Mouse (Mus musculus) gastrocnemius, adult 2 months (tissue): ENCODE results near the gene Gusb. TPM values are rescaled to one million over a fixed set of nuclear protein-coding genes. Genes with fewer than 3 reads are reported as not detected.
A peak's percentile ranks its signal among the peaks of the same experiment; 100 is the strongest.
"Not testable (repeated sequence)": the region's sequence is repeated elsewhere in the genome, so short reads cannot be mapped to it uniquely, and the experiment has no call there.

Experiments
- DNase-seq: peaks from one replicate; pipeline ENCODE4 v3.0.0; 2022
- H3K27ac ChIP-seq: fragments of 200-600 bp; 2 replicates; pipeline ENCODE4 v1.8.1; 2022; ENCODE audit warnings: mild to moderate bottlenecking
- H3K4me3 ChIP-seq: fragments of 200-600 bp; 2 replicates; pipeline ENCODE4 v1.8.1; 2022; ENCODE audit warnings: mild to moderate bottlenecking, moderate library complexity
- CTCF ChIP-seq: fragments of 200-600 bp; IDR thresholded peaks from 2 replicates; pipeline ENCODE4 v1.8.1; 2022; ENCODE audit warnings: antibody characterized with exemption, mild to moderate bottlenecking, moderate library complexity
- intact Hi-C: fragments of 180-260 bp; cut with DNase I; formaldehyde crosslinking; loops from one replicate; pipeline ENCODE4 v1.15.1; 2025
- total RNA-seq, 2 experiments: library from RNA; stranded (reverse); gene quantifications; 2 replicates each; pipeline ENCODE4 v1.2.3; 2021

The Gusb gene
- total RNA-seq, 2 experiments from 2014 or later, result 5.6 to 8.3 TPM

DNA sequence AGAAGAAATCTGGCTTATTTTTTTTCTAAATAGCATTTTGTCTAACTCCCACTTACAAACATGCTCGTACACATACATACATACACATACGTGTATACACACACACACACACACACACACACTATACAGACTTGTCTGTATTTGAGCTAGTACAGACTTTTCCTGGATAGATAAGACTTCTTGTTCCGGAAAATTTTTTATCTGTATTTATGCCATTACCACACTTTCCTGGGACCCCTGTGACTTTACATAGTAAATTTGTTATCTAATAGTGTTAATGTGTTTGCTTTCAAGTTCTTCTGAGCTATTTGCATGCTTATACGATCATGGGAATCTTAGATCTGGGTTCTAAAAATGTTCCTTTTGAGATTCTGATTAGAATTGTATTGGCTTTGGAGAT is 50.7 kb downstream of the Gusb start:
- DNase-seq, result no peak
- intact Hi-C loops, result no loop called here
- no peak for TF ChIP-seq CTCF
- H3K27ac ChIP-seq, result no peak overlapping the region
- no peak overlapping the region for H3K4me3 ChIP-seq

DNA sequence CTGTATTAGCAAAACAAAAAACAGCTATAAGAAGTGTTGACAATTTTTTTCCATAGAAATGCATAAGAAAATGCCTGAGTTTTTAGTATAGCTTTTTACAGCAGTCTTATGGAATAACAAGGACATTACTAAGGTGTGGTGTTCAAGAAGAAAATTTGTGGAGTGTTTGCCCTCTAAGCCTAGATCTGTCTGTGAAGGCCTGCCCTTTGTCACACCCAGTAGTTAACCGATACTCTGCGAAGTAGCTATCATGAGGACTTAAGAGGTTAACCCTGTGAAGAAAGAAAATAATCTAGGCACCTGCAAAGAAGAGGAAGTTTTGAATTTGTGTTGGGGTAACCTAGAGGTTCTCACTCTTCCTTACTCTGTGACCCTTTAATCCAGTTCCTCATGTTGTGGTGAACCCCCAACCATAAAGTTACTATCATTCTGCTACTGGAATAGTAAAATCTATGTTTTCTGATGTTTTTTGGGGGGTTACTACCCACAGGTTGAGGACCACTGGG is 55.3 kb downstream of the Gusb start:
- TF ChIP-seq CTCF, result no peak
- Histone ChIP-seq H3K4me3 (no peak overlapping the region), H3K27ac (no peak overlapping the region)
- intact Hi-C loops, result no loop called here
- DNase-seq, result no peak

DNA sequence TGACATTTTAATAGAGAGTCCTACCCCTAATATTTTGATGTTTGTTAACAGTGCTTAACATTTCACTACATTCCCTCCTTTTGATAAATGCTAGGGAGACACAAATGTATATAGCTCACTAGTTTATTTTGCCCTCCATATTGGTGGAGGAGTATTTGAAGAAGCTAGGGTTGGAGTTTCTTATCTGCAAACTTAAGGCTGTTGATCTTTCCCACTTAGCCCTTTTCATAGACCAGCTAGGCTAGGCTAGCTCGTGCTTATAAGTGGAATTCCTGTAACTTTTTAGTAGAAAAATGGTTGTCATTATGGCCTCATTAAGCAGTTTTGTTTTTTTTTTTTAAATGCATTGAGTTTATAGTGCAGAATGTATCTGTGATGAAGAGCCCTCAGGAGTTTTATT is 59.4 kb downstream of the Gusb start:
- Histone ChIP-seq H3K27ac (peak overlapping the region; percentile 89; the same call in 1 of the 2 replicates), H3K4me3 (peak overlapping the region; percentile 93; the same call in 1 of the 2 replicates)
- intact Hi-C loops, result no loop called here
- TF ChIP-seq CTCF, result no peak
- DNase-seq, result no peak

DNA sequence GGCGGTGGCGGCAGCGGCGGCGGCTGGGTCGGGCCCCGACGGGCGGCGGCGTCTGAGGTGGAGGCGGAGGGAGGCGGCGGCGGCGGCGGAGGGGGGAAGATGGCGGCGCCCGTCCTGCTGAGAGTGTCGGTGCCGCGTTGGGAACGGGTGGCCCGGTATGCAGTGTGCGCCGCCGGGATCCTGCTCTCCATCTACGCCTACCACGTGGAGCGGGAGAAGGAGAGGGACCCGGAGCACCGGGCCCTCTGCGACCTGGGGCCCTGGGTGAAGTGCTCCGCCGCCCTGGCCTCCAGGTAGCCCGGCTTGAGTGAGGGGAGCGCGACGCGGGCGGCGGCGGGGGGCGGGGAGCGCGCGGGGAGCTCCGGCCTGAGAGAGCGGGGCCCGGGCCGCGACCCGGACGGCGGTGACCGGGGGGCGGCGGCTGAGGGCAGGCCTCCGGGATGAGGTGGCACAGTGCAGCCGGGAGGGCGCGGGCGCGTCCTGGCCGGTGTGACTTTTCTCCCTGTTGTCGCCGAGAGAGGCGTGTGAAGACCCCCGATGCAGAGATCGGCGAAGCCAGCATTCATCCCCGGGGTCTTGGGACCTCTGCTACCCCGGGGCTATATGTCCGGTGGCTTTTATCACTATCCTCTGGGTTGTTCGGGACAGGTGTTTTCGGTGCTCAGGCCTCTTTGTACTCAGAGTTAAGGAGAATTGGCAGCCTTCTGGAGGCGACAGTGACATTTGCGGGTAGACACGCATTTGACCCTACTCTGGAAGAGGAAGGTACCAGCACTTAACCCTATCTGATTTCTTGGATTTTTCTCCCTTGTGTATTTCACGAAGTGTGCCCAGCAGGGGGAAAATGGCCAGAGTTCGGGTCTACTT is 60.5 kb downstream of the Gusb start:
- Histone ChIP-seq H3K27ac (peak overlapping the region; percentile 89), H3K4me3 (peak overlapping the region; percentile 93)
- intact Hi-C loops, result not testable (repeated sequence)

DNA sequence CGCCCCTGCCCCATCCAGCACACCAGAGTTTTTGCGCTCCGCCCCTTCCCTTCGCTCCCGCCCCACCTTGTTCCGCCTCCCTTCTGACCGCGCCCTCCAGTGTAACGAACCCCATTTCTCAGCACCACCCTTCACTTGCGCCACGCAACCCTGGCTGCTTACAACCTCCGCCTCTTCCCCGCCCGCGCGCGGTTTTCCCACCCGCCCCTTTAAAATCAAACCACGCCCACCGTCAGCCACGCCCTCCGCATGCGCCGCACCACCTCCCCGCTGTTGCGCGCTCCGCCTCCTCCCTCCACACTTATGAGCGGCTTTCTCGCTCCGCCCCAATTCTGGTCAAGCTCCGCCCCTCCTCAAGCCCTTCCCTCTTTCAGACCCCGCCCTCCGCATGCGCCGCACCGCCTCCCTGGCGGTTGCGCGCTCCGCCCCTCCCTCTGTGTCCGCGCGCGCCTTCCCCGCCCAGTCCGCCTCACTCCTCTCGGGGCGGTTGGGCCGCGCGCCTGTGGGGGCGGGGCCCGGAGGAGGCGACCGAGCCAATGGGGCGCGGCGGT is 61.3 kb downstream of the Gusb start, which contains the start of gene Vkorc1l1:
Gene Vkorc1l1, plus strand, starts transcription at position 476 of the 551 bp plus-strand sequence.
- Histone ChIP-seq H3K27ac (peak within 1 kb of the TSS; percentile 89), H3K4me3 (peak within 1 kb of the TSS; percentile 93)
- peak; percentile 99 for DNase-seq
- no peak for TF ChIP-seq CTCF
- intact Hi-C loops, result no loop called here

More for the DNA sequence above, 60.5 kb downstream of the Gusb start:
- DNase-seq, result peak; percentile 66

DNA sequence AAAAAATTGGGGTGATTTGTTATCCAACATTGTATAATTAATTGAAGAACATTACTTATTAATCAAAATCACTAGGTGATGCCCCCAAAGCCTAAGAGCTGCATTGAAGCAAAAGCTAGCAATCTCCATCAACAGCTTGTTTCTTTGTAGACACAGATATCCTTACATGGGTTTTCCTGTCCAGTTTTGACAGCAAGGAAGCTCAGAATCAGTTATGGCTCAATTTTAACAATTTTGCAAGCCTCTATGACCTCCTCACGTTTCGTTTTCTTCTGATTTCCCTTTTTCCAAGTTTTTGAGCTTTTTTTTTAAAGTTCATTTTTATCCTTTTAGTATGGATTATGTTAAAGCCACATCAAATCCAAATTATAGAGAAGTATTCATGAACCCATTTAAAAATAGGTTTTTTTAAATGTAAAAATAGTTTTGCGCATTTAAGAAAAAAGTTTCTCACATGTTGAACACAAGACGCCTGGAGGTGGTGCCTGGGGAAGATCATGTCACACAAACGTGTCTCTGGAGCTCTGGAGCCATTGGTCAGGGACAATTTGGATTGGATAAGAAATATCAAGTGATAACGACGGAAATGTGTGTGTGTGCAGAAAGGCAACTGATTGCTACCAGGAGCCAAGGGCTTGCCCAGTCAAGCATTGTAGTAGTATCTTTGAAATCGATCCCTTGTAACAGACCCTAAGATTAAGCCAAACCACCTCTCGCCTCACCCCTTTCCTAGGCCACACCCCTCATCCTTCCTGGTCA is 61.9 kb downstream of the Gusb start:
- peak overlapping the region; percentile 80 for H3K4me3 ChIP-seq
- H3K27ac ChIP-seq, result peak overlapping the region; percentile 86
- DNase-seq, result no peak
- TF ChIP-seq CTCF, result no peak
- intact Hi-C loops, result no loop called here

DNA sequence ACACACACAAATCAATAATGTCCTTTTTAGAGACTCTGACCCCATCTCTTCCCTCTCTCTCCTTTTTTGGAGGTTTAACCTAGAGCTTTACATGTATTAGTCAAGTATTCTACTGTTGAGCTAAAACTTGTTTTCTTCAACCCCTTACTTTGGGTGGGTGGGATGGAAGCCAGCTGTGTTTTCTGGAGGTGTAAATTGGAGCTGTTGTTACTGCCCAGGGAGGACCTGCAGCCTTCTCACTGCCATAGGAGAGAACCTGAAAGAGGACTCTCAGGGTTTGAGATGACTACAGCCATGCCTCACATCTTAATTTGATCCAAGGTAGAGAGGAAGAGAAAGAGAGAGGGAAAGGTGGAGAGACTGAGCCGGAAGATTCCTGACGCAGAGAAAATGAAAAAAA is 62.6 kb downstream of the Gusb start:
- no peak for TF ChIP-seq CTCF
- H3K4me3 ChIP-seq, result no peak overlapping the region
- H3K27ac ChIP-seq, result no peak overlapping the region
- intact Hi-C loops, result no loop called here
- no peak for DNase-seq

Other genes with a start within 250 kb of the Gusb start
- gene Psph, start 215.6 kb downstream of the Gusb start, total RNA-seq, result 10 to 100 TPM; 13.0 to 15.4 TPM
- gene Sumf2, start 156.1 kb downstream of the Gusb start, total RNA-seq, result 10 to 100 TPM in 1 of 2 experiments, 1 to 10 TPM in 1; 6.5 to 11.0 TPM
- 100 to 1,000 TPM; 604 to 698 TPM for gene Chchd2, start 115.6 kb downstream of the Gusb start, total RNA-seq
- gene Zbed5, start 107.3 kb downstream of the Gusb start, total RNA-seq, result under 1 TPM; 0.20 to 0.45 TPM
- 100 to 1,000 TPM; 314 to 437 TPM for gene Phkg1, start 104.5 kb downstream of the Gusb start, total RNA-seq
- not detected for gene Nupr1l, start 94.5 kb downstream of the Gusb start, total RNA-seq
- 10 to 100 TPM; 21.4 to 22.9 TPM for gene Vkorc1l1, start 61.1 kb downstream of the Gusb start, total RNA-seq
- 10 to 100 TPM in 1 of 2 experiments, 1 to 10 TPM in 1; 9.3 to 13.2 TPM for gene Asl, start 26.2 kb upstream of the Gusb start, total RNA-seq
- gene Crcp, start 26.2 kb upstream of the Gusb start, total RNA-seq, result 10 to 100 TPM; 18.7 to 19.3 TPM
- 1 to 10 TPM; 3.7 to 5.4 TPM for gene Tpst1, start 70.3 kb upstream of the Gusb start, total RNA-seq
- gene Kctd7, start 141.8 kb upstream of the Gusb start, total RNA-seq, result 1 to 10 TPM; 2.4 to 2.9 TPM
- 100 to 1,000 TPM in 1 of 2 experiments, 10 to 100 TPM in 1; 90.5 to 140 TPM for gene Rabgef1, start 168.7 kb upstream of the Gusb start, total RNA-seq
- 10 to 100 TPM; 42.9 to 46.7 TPM for gene Tmem248, start 214.0 kb upstream of the Gusb start, total RNA-seq